Mouse (Mus musculus) neural tube, embryonic 14.5 days (tissue): Measurements from ENCODE around the gene Pou3f3. TPM values are rescaled to one million over a fixed set of nuclear protein-coding genes. Genes with fewer than 3 reads are reported as not detected.

ENCODE experiments used
- polyA plus RNA-seq: library from polyadenylated mRNA; unstranded; fragments of >200 nt; fragmentation: Nextera tagmentation; extraction: Ambion mirVana; gene quantifications from 2 replicates; pipeline ENCODE4 v1.2.1, GENCODE M21; 2014

Gene Pou3f3
- polyA plus RNA-seq, 1 experiment from 2014 or later: 10.4 TPM

Other genes starting within 250 kb of the Pou3f3 start
- gene Mrps9, start 155.5 kb downstream of the Pou3f3 start, polyA plus RNA-seq: 35.8 and 41.4 TPM in 2 replicates